Mouse (Mus musculus) ES-Bruce4 (cell line): Measurements from ENCODE around the gene Zfp931.
"Not testable (repeated sequence)": the region's sequence is repeated elsewhere in the genome, so short reads cannot be mapped to it uniquely, and the experiment has no call there.

Experiments
- CTCF ChIP-seq: IDR thresholded peaks from one replicate; pipeline ENCODE4 v1.8.1; 2011; ENCODE audit warnings: low read depth, low read length
- EP300 ChIP-seq: IDR thresholded peaks from 2 replicates; pipeline ENCODE4 v1.6.1; 2011; ENCODE audit warnings: low read depth, low read length; ENCODE audit not compliant: insufficient read depth
- POLR2A ChIP-seq: IDR thresholded peaks from one replicate; pipeline ENCODE4 v1.8.1; 2011; ENCODE audit warnings: low read length; ENCODE audit not compliant: insufficient read depth

DNA sequence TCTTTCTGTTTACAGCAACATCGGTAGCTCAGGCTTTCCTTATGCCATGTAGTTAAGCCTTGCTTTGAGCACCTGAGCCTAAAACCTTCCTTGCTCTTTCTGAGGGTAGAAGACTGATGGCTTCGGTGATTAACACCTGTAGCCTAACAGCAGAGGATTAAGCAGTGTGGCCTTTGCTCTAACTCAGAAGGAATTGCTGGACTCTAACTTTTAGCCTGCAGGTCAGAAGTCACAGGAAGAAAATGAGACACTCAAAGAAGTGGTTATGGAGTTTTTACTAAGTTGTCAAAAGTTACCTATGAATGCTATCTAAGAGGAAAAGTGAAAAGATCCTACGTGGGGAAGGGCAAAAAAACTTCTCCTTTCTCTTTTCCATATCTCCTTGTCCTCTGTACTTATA, 50.7 kb downstream of the Zfp931 start:
- TF ChIP-seq CTCF, POLR2A, EP300: not testable (repeated sequence)
